ENCODE assay signal across 8 mouse cellular contexts in the genomic region with DNA sequence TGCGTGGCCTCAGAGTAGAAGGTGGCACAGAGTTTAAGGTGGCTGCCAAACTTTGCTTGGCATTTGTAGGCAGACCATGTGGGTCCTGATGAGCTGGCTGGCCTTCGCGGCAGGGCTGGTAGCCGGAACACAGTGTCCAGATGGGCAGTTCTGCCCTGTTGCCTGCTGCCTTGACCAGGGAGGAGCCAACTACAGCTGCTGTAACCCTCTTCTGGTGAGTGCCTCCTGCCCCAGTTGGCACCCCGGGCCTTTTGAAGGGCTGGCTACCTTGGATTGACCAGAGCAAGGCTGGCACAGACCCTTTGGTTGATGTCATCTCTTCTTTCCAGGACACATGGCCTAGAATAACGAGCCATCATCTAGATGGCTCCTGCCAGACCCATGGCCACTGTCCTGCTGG. TPM values are rescaled to one million over a fixed set of nuclear protein-coding genes. Genes with fewer than 3 reads are reported as not detected.
A peak's percentile ranks its signal among the peaks of the same experiment; 100 is the strongest.
DNase-seq lines count a peak whose midpoint lies in the region; ATAC-seq lines count a peak whose summit lies in the region.

No protein-coding gene starts in this region.

- no peaks in the 10 kb centered on the region for H3K9me3 ChIP-seq in forebrain, embryonic 10.5 days
- no peaks in the 10 kb centered on the region for H3K9me3 ChIP-seq in forebrain, embryonic 15.5 days
- H3K9me3 ChIP-seq in heart, embryonic 15.5 days (replicated peaks), result no peaks in the 10 kb centered on the region
- H3K9me3 ChIP-seq in stomach, embryonic 15.5 days, result no peaks in the 10 kb centered on the region

- no peak for DNase-seq in forebrain, embryonic 10.5 days (ENCODE audit: extremely low spot score, low spot score)
- DNase-seq in right cerebral cortex, postnatal 25 days, result peak; percentile 20
- DNase-seq in right cerebral cortex, adult 18-20 months, result no peak
- no peak for DNase-seq in embryo, embryonic 10.5 days (ENCODE audit: low spot score)

- H3K36me3 ChIP-seq in forebrain, embryonic 10.5 days (replicated peaks), result peaks cover 46% of the 10 kb centered on the region
- H3K36me3 ChIP-seq in forebrain, embryonic 15.5 days, result peaks cover 30% of the 10 kb centered on the region
- H3K36me3 ChIP-seq in heart, embryonic 15.5 days, result peaks cover 19% of the 10 kb centered on the region; the same call in 1 of the 2 replicates
- peaks cover 17% of the 10 kb centered on the region for H3K36me3 ChIP-seq in stomach, embryonic 15.5 days

- no peak overlapping the region for H3K27ac ChIP-seq in forebrain, embryonic 10.5 days
- no peak overlapping the region for H3K27ac ChIP-seq in forebrain, embryonic 15.5 days (replicated peaks)
- H3K27ac ChIP-seq in heart, embryonic 15.5 days, result no peak overlapping the region
- H3K27ac ChIP-seq in stomach, embryonic 15.5 days, result no peak overlapping the region

- peak overlapping the region; percentile 9; the same call in 1 of the 2 replicates for H3K4me3 ChIP-seq in forebrain, embryonic 10.5 days
- H3K4me3 ChIP-seq in forebrain, embryonic 15.5 days, result no peak overlapping the region
- H3K4me3 ChIP-seq in heart, embryonic 15.5 days, result no peak overlapping the region
- H3K4me3 ChIP-seq in stomach, embryonic 15.5 days (replicated peaks), result no peak overlapping the region

- no peak for ATAC-seq in forebrain, embryonic 15.5 days (replicated peaks)
- no peak for ATAC-seq in heart, embryonic 15.5 days (replicated peaks; ENCODE audit: insufficient number of reproducible peaks, insufficient read depth, low FRiP score, low read depth)
- no peak for ATAC-seq in stomach, embryonic 15.5 days (ENCODE audit: insufficient read depth, low FRiP score, low read depth)
- no peak for ATAC-seq in megakaryocyte-erythroid progenitor cell, adult 5-6 weeks (replicated peaks; ENCODE audit: low FRiP score, low TSS enrichment, poor library complexity, severe bottlenecking)

- 94% methylated on average over 6 of the region's 6 CpGs for WGBS in forebrain, embryonic 10.5 days
- 91% methylated on average over 6 of the region's 6 CpGs for WGBS in forebrain, embryonic 15.5 days
- WGBS in heart, embryonic 15.5 days, result 91% methylated on average over 6 of the region's 6 CpGs
- WGBS in stomach, embryonic 15.5 days, result 92% methylated on average over 6 of the region's 6 CpGs

- peaks cover 46% of the 10 kb centered on the region for H3K4me1 ChIP-seq in forebrain, embryonic 10.5 days
- peaks cover 44% of the 10 kb centered on the region for H3K4me1 ChIP-seq in forebrain, embryonic 15.5 days
- peaks cover 61% of the 10 kb centered on the region for H3K4me1 ChIP-seq in heart, embryonic 15.5 days (replicated peaks)
- H3K4me1 ChIP-seq in stomach, embryonic 15.5 days, result peaks cover 27% of the 10 kb centered on the region

- no peak overlapping the region for H3K4me2 ChIP-seq in forebrain, embryonic 15.5 days (replicated peaks)
- no peak overlapping the region for H3K4me2 ChIP-seq in heart, embryonic 15.5 days
- H3K4me2 ChIP-seq in stomach, embryonic 15.5 days, result peak overlapping the region; percentile 14; the same call in 1 of the 2 replicates

- H3K27me3 ChIP-seq in forebrain, embryonic 10.5 days (ENCODE audit: poor library complexity, severe bottlenecking), result peaks cover 40% of the 10 kb centered on the region
- no peaks in the 10 kb centered on the region; the same call in 1 of the 2 replicates for H3K27me3 ChIP-seq in forebrain, embryonic 15.5 days
- no peaks in the 10 kb centered on the region for H3K27me3 ChIP-seq in heart, embryonic 15.5 days
- no peaks in the 10 kb centered on the region for H3K27me3 ChIP-seq in stomach, embryonic 15.5 days (replicated peaks)

- no peak overlapping the region for H3K9ac ChIP-seq in forebrain, embryonic 15.5 days (replicated peaks)
- H3K9ac ChIP-seq in heart, embryonic 15.5 days, result 0 out of 2 replicates have a peak overlapping the region, but pooled peaks have one; percentile 34
- no peak overlapping the region for H3K9ac ChIP-seq in stomach, embryonic 15.5 days

RNA-seq across cellular contexts. Expression of a gene that starts 2.8 kb away (rescaled TPM):
- polyA plus RNA-seq in forebrain, embryonic 10.5 days (2016; fragmentation: Nextera tagmentation; extraction: Ambion mirVana), result 66.2 and 70.1 TPM in 2 replicates
- 61.8 and 62.0 TPM in 2 replicates for polyA plus RNA-seq in forebrain, embryonic 15.5 days (2015; fragmentation: Nextera tagmentation; extraction: Ambion mirVana)
- 198 and 242 TPM in 2 replicates for polyA plus RNA-seq in heart, embryonic 15.5 days (2015; fragmentation: Nextera tagmentation; extraction: Ambion mirVana)
- polyA plus RNA-seq in stomach, embryonic 15.5 days (2015; fragmentation: Nextera tagmentation; extraction: Ambion mirVana), result 155 and 161 TPM in 2 replicates
- 16.1 and 17.8 TPM in 2 replicates for total RNA-seq in megakaryocyte-erythroid progenitor cell, adult 5-6 weeks (2014; fragmentation: Nextera tagmentation)
- 5.4 and 14.2 TPM in 2 replicates for total RNA-seq in megakaryocyte-erythroid progenitor cell, adult 5-6 weeks (2017)

RNA-seq across cellular contexts. Expression of a gene that starts 14.6 kb away (rescaled TPM):
- 2.2 and 2.8 TPM in 2 replicates for polyA plus RNA-seq in forebrain, embryonic 10.5 days (2016; fragmentation: Nextera tagmentation; extraction: Ambion mirVana)
- 22.5 and 24.3 TPM in 2 replicates for polyA plus RNA-seq in forebrain, embryonic 15.5 days (2015; fragmentation: Nextera tagmentation; extraction: Ambion mirVana)
- 2.7 and 5.7 TPM in 2 replicates for polyA plus RNA-seq in heart, embryonic 15.5 days (2015; fragmentation: Nextera tagmentation; extraction: Ambion mirVana)
- polyA plus RNA-seq in stomach, embryonic 15.5 days (2015; fragmentation: Nextera tagmentation; extraction: Ambion mirVana), result 5.5 and 6.1 TPM in 2 replicates
- 0.82 TPM in 1 of 2 replicates, not detected in the other for total RNA-seq in megakaryocyte-erythroid progenitor cell, adult 5-6 weeks (2014; fragmentation: Nextera tagmentation)
- total RNA-seq in megakaryocyte-erythroid progenitor cell, adult 5-6 weeks (2017), result 0.28 TPM in 1 of 2 replicates, not detected in the other

RNA-seq across cellular contexts. Expression of a gene that starts 25.1 kb away (rescaled TPM):
- polyA plus RNA-seq in forebrain, embryonic 10.5 days (2016; fragmentation: Nextera tagmentation; extraction: Ambion mirVana), result 255 and 262 TPM in 2 replicates
- 144 TPM in 2 replicates for polyA plus RNA-seq in forebrain, embryonic 15.5 days (2015; fragmentation: Nextera tagmentation; extraction: Ambion mirVana)
- 293 and 321 TPM in 2 replicates for polyA plus RNA-seq in heart, embryonic 15.5 days (2015; fragmentation: Nextera tagmentation; extraction: Ambion mirVana)
- 256 and 259 TPM in 2 replicates for polyA plus RNA-seq in stomach, embryonic 15.5 days (2015; fragmentation: Nextera tagmentation; extraction: Ambion mirVana)
- 115 and 148 TPM in 2 replicates for total RNA-seq in megakaryocyte-erythroid progenitor cell, adult 5-6 weeks (2014; fragmentation: Nextera tagmentation)
- 43.8 and 55.9 TPM in 2 replicates for total RNA-seq in megakaryocyte-erythroid progenitor cell, adult 5-6 weeks (2017)

RNA-seq across cellular contexts. Expression of a gene that starts 37.0 kb away (rescaled TPM):
- 5.0 and 6.4 TPM in 2 replicates for polyA plus RNA-seq in forebrain, embryonic 10.5 days (2016; fragmentation: Nextera tagmentation; extraction: Ambion mirVana)
- polyA plus RNA-seq in forebrain, embryonic 15.5 days (2015; fragmentation: Nextera tagmentation; extraction: Ambion mirVana), result 4.0 and 4.7 TPM in 2 replicates
- polyA plus RNA-seq in heart, embryonic 15.5 days (2015; fragmentation: Nextera tagmentation; extraction: Ambion mirVana), result 8.7 TPM in 2 replicates
- polyA plus RNA-seq in stomach, embryonic 15.5 days (2015; fragmentation: Nextera tagmentation; extraction: Ambion mirVana), result 7.3 and 7.8 TPM in 2 replicates
- total RNA-seq in megakaryocyte-erythroid progenitor cell, adult 5-6 weeks (2014; fragmentation: Nextera tagmentation), result 27.7 and 30.8 TPM in 2 replicates
- total RNA-seq in megakaryocyte-erythroid progenitor cell, adult 5-6 weeks (2017), result 26.5 and 73.4 TPM in 2 replicates

RNA-seq across cellular contexts. Expression of a gene that starts 39.7 kb away (rescaled TPM):
- polyA plus RNA-seq in forebrain, embryonic 10.5 days (2016; fragmentation: Nextera tagmentation; extraction: Ambion mirVana), result 10.5 and 13.5 TPM in 2 replicates
- 149 and 150 TPM in 2 replicates for polyA plus RNA-seq in forebrain, embryonic 15.5 days (2015; fragmentation: Nextera tagmentation; extraction: Ambion mirVana)
- polyA plus RNA-seq in heart, embryonic 15.5 days (2015; fragmentation: Nextera tagmentation; extraction: Ambion mirVana), result 0.64 and 2.5 TPM in 2 replicates
- 8.8 and 9.2 TPM in 2 replicates for polyA plus RNA-seq in stomach, embryonic 15.5 days (2015; fragmentation: Nextera tagmentation; extraction: Ambion mirVana)
- total RNA-seq in megakaryocyte-erythroid progenitor cell, adult 5-6 weeks (2014; fragmentation: Nextera tagmentation), result not detected in 2 replicates
- total RNA-seq in megakaryocyte-erythroid progenitor cell, adult 5-6 weeks (2017), result not detected in 2 replicates
